Mouse (Mus musculus) common myeloid progenitor, adult 5-6 weeks (primary cell): ENCODE data around the gene Scgb2b27. TPM values are rescaled to one million over a fixed set of nuclear protein-coding genes. Genes with fewer than 3 reads are reported as not detected.
"Not testable (repeated sequence)": the region's sequence is repeated elsewhere in the genome, so short reads cannot be mapped to it uniquely, and the experiment has no call there.

ENCODE experiments used
- ATAC-seq: replicated peaks from 2 replicates; pipeline ENCODE4 v1.8.0; 2016; ENCODE audit warnings: low read depth, mild to moderate bottlenecking, moderate TSS enrichment, inconsistent platforms; ENCODE audit not compliant: poor library complexity, severe bottlenecking
- total RNA-seq: library from RNA; stranded (forward); fragments of 200-1000, 187-1606 nt; gene quantifications from 2 replicates; pipeline ENCODE4 v1.2.3, GENCODE M21; 2017

Gene Scgb2b27
- total RNA-seq = not detected in 2 replicates

DNA sequence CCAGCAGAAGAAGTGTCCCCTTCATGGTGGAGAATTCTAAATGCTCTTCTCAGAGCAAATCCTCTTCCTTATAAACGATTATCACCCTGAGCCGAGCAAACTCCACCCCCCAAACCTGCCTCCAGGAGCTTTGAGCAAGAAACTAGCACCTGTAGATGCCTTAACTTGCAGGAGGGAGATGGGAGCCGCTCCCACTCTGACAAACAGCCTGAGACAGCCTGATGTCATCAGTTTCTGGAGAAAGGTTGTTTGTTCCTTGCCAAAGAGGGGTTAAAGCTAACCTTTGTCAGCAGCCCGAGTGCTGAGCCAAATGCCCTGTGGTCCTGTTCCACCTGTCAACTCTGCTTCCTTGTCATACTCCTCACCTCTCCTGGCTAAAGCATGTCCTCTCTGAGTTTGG is at the start of gene Scgb2b27:
TSS of gene Scgb2b27 (minus strand) at position 101 of the 400 bp plus-strand sequence.
- ATAC-seq = no peak

DNA sequence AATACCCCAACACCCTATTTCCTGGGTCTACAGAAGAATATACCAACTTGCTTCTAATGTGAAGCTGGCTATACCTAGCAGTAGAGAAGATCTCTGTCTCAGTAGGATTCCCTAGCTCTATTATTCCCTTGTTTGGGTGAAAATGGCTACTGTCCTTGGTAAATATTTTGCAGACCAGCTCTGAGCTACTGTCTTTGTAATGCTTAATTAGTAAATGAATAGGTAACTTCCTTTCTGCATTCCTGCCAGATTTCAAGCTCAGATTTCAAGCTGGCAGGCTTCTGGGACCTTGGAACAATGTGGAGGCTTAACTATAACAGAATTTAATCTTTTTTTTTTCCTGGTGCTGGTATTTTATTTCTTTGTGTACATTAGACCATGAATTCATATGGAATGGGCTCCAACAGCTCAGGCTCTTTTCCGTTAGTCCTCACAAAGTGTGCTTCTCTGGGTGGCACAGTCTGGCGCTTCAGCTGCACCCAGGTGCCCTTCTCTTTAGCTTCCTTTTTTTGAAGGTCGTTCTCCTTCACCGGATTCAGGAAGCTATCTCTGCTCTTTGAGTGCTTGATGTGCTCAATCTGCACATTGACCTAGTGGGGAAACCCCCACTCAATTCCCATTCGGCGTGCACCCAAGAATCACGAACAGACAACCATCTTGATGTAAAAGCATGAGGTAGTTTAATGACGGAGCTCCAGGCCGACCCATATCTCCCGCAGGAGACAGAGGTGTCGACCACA is 22.5 kb upstream of the Scgb2b27 start:
- not testable (repeated sequence) for ATAC-seq

DNA sequence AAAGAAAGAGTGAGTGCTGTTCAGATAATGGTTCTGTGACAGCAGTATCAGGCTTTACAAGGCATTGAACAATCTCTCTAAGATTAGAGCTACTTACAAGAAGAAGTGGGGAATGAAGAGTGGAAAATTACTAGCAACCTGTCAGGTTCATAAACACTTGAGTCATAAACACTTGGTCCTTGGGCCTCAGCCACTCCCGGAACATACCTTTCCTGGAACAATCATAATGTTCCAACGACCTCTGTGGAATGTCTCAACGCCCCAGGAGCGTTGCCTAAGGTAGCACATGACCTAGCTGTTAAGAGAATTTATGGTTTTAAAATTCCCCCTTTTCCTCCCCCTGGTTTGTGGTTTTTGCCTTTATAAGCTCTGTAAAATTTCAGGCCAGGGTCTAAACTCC is 20.8 kb upstream of the Scgb2b27 start:
- not testable (repeated sequence) for ATAC-seq

DNA sequence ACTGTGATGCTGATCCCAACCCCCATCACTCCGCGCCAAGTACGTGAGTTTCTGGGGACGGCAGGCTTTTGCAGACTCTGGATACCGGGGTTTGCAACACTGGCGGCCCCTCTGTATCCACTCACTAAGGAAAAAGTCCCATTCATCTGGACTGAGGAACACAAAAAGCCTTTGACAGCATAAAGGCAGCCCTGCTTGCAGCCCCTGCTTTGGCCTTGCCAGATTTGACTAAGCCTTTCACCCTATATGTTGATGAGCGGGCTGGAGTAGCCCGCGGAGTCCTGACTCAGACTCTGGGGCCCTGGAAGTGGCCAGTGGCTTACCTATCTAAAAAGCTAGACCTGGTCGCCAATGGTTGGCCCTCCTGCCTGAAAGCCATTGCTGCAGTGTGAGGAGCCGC is 16.3 kb upstream of the Scgb2b27 start:
- ATAC-seq = no peak

- ATAC-seq = not testable (repeated sequence)
These were observed 13.5 kb upstream of the Scgb2b27 start for GRCm38 (mm10) chr7:34027202-34027601.

- ATAC-seq = no peak
These were observed 11.9 kb upstream of the Scgb2b27 start for GRCm38 (mm10) chr7:34025641-34026040.

GRCm38 (mm10) chr7:34021183-34021582 is 7.4 kb upstream of the Scgb2b27 start, which contains the start of gene Scgb1b27:
TSS of gene Scgb1b27 (plus strand) at chr7:34021483.
- ATAC-seq = not testable (repeated sequence)

GRCm38 (mm10) chr7:33982281-33982680 is 31.5 kb downstream of the Scgb2b27 start:
- not testable (repeated sequence) for ATAC-seq

Other genes with a start within 250 kb of the Scgb2b27 start
- gene Scgb2b26, start 68.9 kb downstream of the Scgb2b27 start, total RNA-seq = not detected in 2 replicates
- not detected in 2 replicates for gene Scgb1b27, start 7.5 kb upstream of the Scgb2b27 start, total RNA-seq
- gene Scgb1b30, start 81.5 kb upstream of the Scgb2b27 start, total RNA-seq = not detected in 2 replicates
- gene Wtip, start 119.3 kb upstream of the Scgb2b27 start, total RNA-seq = not detected in 2 replicates
- 182 and 188 TPM in 2 replicates for gene Uba2, start 155.7 kb upstream of the Scgb2b27 start, total RNA-seq
- gene Pdcd2l, start 182.7 kb upstream of the Scgb2b27 start, total RNA-seq = 40.1 and 55.1 TPM in 2 replicates
- gene Gpi1, start 216.4 kb upstream of the Scgb2b27 start, total RNA-seq = 250 and 350 TPM in 2 replicates
- not detected in 2 replicates for gene Gm6096, start 237.1 kb upstream of the Scgb2b27 start, total RNA-seq